Mouse (Mus musculus) adrenal gland, postnatal 25 days (tissue): ENCODE measurements around the gene Serac1. TPM values are rescaled to one million over a fixed set of nuclear protein-coding genes. Genes with fewer than 3 reads are reported as not detected.
"Not testable (repeated sequence)": the region's sequence is repeated elsewhere in the genome, so short reads cannot be mapped to it uniquely, and the experiment has no call there.

Experiments used
- DNase-seq: peaks from one replicate; pipeline ENCODE4 v3.0.0; 2021; ENCODE audit warnings: mixed read lengths
- total RNA-seq: library from RNA; stranded (reverse); gene quantifications from 2 replicates; pipeline ENCODE4 v1.2.3, GENCODE M21; 2021

The Serac1 gene
- total RNA-seq, 1 experiment from 2014 or later = 12.1 TPM

GRCm38 (mm10) chr17:6066021-6066420 lies 13.5 kb downstream of the Serac1 start:
- peak; percentile 59 for DNase-seq

DNA sequence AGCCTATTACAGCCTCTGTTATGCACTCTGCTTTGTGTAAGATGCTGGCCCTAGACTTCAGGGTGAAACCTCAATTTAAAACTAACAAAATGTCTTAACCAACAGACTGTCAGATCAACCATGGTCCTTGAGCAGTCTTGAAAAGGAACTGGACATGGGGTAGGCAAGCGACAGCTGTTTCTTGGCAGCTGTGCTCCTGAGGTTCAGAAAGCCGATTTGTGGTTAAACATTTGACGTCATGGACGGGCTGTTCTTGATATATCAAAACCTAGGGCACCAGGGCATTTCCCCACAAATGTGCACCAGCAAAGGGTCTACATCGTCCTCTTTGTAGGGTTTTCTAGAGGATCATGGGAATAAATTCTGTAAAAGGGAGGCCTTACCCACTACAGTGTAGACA lies 16.0 kb downstream of the Serac1 start:
- DNase-seq = no peak

- no peak for DNase-seq
Measured at GRCm38 (mm10) chr17:6062793-6063192, 16.7 kb downstream of the Serac1 start.

DNA sequence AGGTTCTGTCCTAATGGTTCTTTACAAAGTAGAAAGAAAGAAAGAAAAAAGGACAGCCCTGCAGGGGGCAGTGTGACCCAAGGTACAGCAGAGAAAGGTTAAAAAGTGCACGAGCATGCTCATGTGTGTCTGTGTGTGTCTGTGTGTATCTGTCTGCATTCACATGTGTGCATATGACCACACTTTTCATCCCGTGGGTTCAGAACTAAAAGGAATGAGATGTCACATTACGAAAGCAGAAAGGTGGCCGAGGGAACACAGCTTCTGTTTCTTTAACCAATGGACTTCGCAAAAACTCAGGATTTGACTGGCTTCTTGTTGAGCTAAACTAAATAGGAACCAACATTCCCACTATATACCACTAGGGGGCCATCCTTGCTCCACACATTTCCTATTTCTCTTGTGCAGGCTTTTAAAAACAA lies 24.6 kb downstream of the Serac1 start:
- DNase-seq = peak; percentile 62

DNA sequence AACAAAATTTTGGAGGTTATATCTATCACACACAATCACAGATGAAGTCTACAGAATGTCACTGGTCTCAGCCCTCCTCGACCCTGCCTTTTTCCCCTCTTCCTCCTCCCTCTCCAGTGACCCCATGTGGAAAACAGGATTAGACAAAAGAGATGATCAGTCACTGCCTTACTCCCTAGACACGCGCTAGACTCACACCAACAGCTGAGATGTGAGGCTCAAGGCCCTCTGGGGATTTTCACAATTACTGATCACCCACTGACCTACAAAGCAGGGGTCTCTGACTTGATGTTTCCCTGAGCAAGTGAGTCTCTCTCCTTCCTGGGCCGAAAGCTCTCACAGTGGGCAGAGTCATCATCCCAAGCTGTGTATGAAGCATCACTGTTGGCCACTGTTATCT lies 26.7 kb downstream of the Serac1 start:
- DNase-seq = no peak

DNA sequence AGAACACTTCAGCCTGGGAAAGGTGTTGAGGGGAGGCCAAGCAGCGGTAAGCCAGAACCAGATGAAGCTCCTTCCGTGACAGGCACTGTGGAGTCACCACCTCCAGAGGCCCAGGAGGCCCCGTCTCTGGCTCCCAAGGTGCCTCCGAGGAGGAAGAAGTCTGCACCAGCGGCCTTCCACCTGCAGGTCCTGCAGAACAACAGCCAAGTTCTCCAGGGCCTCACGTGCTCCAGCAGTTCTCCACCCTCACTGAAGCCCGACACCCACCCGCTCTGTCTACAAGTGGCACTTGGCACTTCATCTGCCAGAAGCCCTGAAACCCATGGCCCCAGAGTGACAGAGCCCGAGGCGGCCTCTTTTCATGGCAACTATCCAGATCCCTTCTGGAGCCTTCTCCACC lies 42.0 kb downstream of the Serac1 start:
- no peak for DNase-seq

DNA sequence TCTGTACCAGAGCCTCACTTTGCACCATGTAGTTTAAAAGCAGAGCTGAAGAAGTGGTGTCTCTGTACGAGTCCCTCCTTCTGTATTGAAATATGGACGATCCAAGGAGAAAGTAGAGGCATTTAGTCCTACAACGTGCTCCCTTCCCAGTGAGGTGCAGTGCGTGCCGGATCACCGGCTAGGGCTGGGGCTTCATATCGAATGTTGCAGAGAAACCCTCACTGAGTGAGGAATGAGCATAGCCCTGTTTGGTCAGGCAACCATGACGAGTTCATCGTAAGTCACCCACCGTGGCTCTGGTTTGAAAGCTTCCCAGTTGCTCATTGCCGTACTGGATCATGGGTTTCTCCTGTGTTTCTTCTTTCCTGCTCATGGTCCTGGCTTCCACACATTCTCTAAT lies 42.7 kb downstream of the Serac1 start:
- no peak for DNase-seq

GRCm38 (mm10) chr17:6036458-6036857 lies 43.1 kb downstream of the Serac1 start:
- no peak for DNase-seq

DNA sequence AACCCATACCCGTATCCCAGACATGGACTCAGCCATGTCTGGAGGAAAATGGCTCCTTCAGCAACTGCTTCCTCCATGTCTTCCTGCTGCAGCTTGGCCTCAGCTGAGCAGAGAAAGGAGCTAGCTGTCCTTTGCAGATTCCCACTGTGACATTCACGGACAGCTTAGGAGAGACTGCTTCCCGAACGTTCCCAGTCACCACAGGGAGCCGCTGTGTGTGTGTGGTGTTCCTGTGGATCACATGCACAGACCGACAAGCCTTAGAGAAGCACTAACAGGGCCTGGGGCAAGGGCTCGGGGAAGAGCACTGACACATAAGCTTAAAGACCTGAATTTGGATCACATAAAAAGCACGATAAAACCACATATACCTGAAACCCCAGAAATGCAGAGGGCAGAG lies 43.9 kb downstream of the Serac1 start:
- DNase-seq = no peak

DNA sequence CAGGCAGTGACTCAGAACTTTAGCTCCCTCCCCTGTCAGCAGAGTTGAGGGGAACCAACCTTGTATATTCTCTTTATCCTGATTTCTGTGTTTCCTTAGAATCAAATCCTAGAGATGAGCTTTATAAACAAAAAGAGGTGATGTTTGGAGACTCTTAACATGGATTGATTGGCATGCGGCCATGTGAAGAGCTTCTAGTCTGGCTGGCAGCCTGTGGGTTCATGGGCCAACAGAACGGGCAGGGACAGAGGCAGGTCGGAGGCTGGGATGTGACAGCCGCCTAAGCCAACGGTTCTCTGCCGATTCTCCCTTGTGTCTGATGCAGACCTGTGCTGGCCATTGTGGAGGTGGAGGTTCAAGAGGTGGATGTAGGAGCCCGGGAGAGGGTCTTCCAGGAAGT lies 53.7 kb downstream of the Serac1 start:
- no peak for DNase-seq

DNA sequence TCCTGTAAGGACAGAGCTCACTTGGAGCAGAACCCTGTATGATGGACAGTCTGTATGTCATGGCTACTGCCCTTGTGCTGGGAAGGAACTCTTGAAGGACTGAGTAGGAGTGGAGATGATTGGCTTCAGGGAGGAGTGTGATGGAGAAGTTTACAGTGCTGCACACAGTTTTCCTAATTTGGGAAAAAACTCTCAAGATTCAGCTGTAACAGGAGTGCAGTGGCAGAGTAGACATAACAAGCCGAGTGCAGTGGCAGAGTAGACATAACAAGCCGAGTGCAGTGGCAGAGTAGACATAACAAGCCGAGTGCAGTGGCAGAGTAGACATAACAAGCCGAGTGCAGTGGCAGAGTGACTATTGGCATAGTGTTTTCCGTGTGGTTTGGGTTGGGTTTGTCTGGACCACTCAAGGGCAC lies 58.2 kb downstream of the Serac1 start:
- DNase-seq = not testable (repeated sequence)

- DNase-seq = no peak
Measured at GRCm38 (mm10) chr17:6020636-6021035, 58.9 kb downstream of the Serac1 start.

DNA sequence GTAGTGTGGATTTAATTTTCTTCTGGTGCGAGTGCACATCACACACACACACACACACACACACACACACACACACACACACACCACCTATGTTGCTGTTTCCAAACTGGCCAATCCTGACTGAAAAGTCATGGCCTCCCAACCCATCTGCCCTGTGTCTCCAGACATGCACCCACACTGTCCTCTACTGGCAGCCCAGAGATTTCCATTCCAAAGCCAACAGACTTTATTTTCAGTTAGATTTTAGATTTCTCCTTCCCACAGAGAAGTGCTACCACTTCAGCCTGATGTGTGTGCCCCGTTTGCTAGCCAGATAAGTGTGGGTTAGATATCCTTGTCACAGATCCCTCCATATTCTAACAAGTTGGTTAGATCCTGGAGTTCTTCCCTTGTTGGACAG lies 59.8 kb downstream of the Serac1 start:
- peak; percentile 51 for DNase-seq

GRCm38 (mm10) chr17:6018348-6018747 lies 61.2 kb downstream of the Serac1 start:
- no peak for DNase-seq

DNA sequence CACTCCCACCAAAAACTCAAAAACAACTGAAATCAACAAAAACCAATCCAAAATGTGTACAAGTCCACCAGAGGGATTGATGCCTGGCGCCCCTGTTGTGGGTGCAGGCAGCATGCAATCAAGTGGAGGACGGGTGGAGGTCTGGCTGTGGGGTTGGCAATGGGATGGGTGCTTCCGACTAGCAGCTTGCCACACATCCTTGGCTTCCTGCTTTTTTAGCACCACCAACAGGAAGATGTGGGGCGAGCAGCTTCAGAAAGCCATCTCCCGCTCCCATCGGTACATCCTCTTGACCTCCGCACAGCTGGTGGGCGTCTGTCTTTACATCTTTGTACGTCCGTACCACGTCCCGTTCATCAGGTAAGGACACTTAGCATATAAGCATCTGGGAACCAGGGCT lies 62.3 kb downstream of the Serac1 start:
- no peak for DNase-seq

- DNase-seq = no peak
Measured at GRCm38 (mm10) chr17:6016213-6016780, 63.2 kb downstream of the Serac1 start.

DNA sequence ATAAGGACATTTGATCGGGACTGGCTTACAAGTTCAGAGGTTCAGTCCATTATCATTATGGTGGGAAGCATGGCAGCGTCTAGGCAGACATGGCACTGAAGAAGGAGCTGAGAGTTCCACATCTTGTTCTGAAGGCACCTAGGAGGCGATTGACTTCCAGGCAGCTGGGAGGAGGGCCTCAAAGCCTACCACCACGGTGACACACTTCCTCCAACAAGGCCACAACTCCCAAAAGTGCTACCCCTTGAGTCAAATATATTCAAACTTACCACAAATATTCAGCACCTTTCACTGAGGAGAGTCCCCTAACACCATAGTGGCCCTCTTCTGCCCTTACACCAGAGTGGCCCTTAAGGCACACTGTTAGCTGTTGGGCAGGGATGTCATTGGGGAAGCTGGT lies 64.6 kb downstream of the Serac1 start:
- no peak for DNase-seq

- DNase-seq = no peak
Measured at GRCm38 (mm10) chr17:6013079-6013478, 66.5 kb downstream of the Serac1 start.

DNA sequence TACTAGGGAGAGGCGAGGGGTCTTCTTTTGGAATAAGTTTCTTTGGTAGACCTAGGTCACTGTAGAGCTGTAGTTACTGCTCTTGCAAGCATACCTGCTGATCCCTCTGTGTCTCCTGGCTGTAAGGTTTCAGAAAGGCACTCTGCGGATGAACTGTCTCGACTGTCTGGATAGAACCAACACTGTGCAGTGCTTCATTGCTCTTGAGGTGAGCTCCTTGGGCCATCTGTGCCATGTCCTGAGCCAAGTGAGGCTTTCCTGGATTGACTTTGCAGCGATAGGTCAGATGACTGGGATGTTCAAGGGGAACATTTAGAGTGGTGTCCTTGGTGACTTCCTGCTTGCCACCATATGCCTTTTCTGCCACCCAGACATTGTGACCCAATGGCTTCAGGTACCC lies 69.9 kb downstream of the Serac1 start:
- DNase-seq = no peak

GRCm38 (mm10) chr17:6008590-6008989 lies 71.0 kb downstream of the Serac1 start:
- no peak for DNase-seq

- DNase-seq = no peak
Measured at GRCm38 (mm10) chr17:6007902-6008301, 71.6 kb downstream of the Serac1 start.

GRCm38 (mm10) chr17:6007101-6007780 lies 72.3 kb downstream of the Serac1 start:
- DNase-seq = no peak

GRCm38 (mm10) chr17:6005638-6006471 lies 73.7 kb downstream of the Serac1 start:
- no peak for DNase-seq
